Mouse (Mus musculus): Measurements from ENCODE around the gene Pip5k1a.
"Not testable (repeated sequence)": the region's sequence is repeated elsewhere in the genome, so short reads cannot be mapped to it uniquely, and the experiment has no call there.

The Pip5k1a gene

GRCm38 (mm10) chr3:95029953-95030352 lies 76.8 kb downstream of the Pip5k1a start:
- DNase-seq: no peak

GRCm38 (mm10) chr3:95029291-95029827 lies 77.4 kb downstream of the Pip5k1a start:
- not testable (repeated sequence) for DNase-seq

GRCm38 (mm10) chr3:95028603-95029002 lies 78.1 kb downstream of the Pip5k1a start:
- no peak for DNase-seq

- DNase-seq: peak; percentile 53
Observed at GRCm38 (mm10) chr3:95027701-95028100, 79.0 kb downstream of the Pip5k1a start.

GRCm38 (mm10) chr3:95027057-95027645 lies 79.6 kb downstream of the Pip5k1a start:
- DNase-seq: no peak

- DNase-seq: no peak
Observed at GRCm38 (mm10) chr3:95025202-95025601, 81.5 kb downstream of the Pip5k1a start.

- peak; percentile 90 for DNase-seq
Observed at GRCm38 (mm10) chr3:95024551-95024950, 82.2 kb downstream of the Pip5k1a start.

- DNase-seq: not testable (repeated sequence)
Observed at GRCm38 (mm10) chr3:95020956-95021355, 85.8 kb downstream of the Pip5k1a start.

GRCm38 (mm10) chr3:95018741-95019140 lies 88.0 kb downstream of the Pip5k1a start:
- no peak for DNase-seq

GRCm38 (mm10) chr3:95016532-95017056 lies 90.1 kb downstream of the Pip5k1a start:
- DNase-seq: no peak

- DNase-seq: peak; percentile 93
Observed at GRCm38 (mm10) chr3:95015891-95016531, 90.7 kb downstream of the Pip5k1a start.

- DNase-seq: peak; percentile 100
Observed at GRCm38 (mm10) chr3:95015337-95015872, 91.3 kb downstream of the Pip5k1a start, which contains the start of gene Zfp687. Zfp687 (minus strand) TSS chr3:95015448.

- peak; percentile 75 for DNase-seq
Observed at GRCm38 (mm10) chr3:95014428-95015151, 92.1 kb downstream of the Pip5k1a start.

- DNase-seq: no peak
Observed at GRCm38 (mm10) chr3:95013699-95014427, 92.9 kb downstream of the Pip5k1a start.

GRCm38 (mm10) chr3:95012982-95013381 lies 93.7 kb downstream of the Pip5k1a start:
- no peak for DNase-seq

- DNase-seq: no peak
Observed at GRCm38 (mm10) chr3:95010396-95010795, 96.3 kb downstream of the Pip5k1a start.

Data from lung, postnatal 10 days (tissue).